In the genomic region with DNA sequence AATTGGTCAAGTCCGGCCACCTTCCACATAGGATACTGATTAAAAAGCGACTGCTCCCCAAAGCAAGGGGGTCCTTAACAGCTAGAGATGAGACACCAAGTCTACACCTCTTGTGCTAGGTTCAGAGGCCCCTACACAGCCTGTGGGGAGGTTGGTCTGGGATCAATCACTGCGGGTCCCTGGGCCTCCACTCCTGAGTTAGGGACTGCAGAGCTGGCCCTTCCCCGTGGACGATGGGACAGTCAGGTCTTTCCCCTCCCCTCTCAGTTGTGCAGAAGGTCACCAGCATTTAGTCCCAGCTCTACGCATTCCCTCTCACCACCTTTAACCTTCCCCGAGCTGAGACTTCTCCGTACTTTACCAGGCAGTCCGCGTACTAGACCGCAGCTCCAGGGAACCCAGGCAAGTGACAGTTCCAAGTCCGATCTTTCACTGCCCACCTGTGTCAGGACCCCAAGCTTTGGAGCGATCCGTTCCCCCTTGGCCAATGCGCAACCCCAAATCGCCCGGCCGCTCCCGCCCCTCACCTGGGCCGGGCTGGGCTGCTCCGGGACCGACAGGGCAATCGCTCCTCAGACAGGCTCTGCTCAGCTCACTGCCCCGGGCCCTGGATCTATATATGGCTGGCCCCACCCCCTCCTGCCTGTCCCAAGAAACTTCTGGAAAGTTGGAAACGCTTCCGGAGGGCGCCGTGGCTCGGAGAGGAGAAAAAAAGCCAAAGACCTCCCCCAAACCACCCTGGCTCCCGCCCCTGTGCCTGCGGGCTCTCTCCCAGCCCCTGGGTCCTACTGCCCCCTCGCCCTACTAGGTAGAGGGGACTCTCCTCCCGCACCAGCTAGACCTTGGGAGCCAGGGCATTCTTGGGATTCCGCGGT, we compare ENCODE assay signal across 8 mouse cellular contexts. TPM values are rescaled to one million over a fixed set of nuclear protein-coding genes. Genes with fewer than 3 reads are reported as not detected.
A peak's percentile ranks its signal among the peaks of the same experiment; 100 is the strongest.
DNase-seq lines count a peak whose midpoint lies in the region; ATAC-seq and TF ChIP-seq lines count a peak whose summit lies in the region.

TSS of gene Serpinh1 (minus strand) at position 714 of the 875 bp plus-strand sequence.

- ATAC-seq in embryonic facial prominence, embryonic 13.5 days (ENCODE audit: insufficient number of reproducible peaks, insufficient read depth, low FRiP score, low TSS enrichment, low read depth): peak; percentile 81
- peak; percentile 53; the same call in 1 of the 2 replicates for ATAC-seq in liver, embryonic 12.5 days
- ATAC-seq in neural tube, embryonic 13.5 days (ENCODE audit: low read depth): peak; percentile 58

- H3K36me3 ChIP-seq in embryonic facial prominence, embryonic 13.5 days: peaks cover 27% of the 10 kb centered on the region
- peaks cover 34% of the 10 kb centered on the region for H3K36me3 ChIP-seq in heart, embryonic 10.5 days
- peaks cover 14% of the 10 kb centered on the region for H3K36me3 ChIP-seq in liver, embryonic 12.5 days
- peaks cover 17% of the 10 kb centered on the region for H3K36me3 ChIP-seq in neural tube, embryonic 13.5 days

- peak within 1 kb of the TSS; percentile 92 for H3K4me2 ChIP-seq in embryonic facial prominence, embryonic 13.5 days
- peak within 1 kb of the TSS; percentile 56 for H3K4me2 ChIP-seq in liver, embryonic 12.5 days
- peak within 1 kb of the TSS; percentile 55 for H3K4me2 ChIP-seq in neural tube, embryonic 13.5 days

- under 1% methylated on average over 35 of the region's 35 CpGs for WGBS in embryonic facial prominence, embryonic 13.5 days
- whole genome bisulfite sequencing in heart, embryonic 10.5 days: under 1% methylated on average over 35 of the region's 35 CpGs
- 2% methylated on average over 35 of the region's 35 CpGs for WGBS in liver, embryonic 12.5 days (ENCODE audit: insufficient replicate concordance)
- 3% methylated on average over 35 of the region's 35 CpGs for WGBS in neural tube, embryonic 13.5 days

- peak within 1 kb of the TSS; percentile 50 for H3K4me3 ChIP-seq in left cerebral cortex, adult 2 months
- H3K4me3 ChIP-seq in embryonic facial prominence, embryonic 13.5 days: peak within 1 kb of the TSS; percentile 81
- H3K4me3 ChIP-seq in heart, embryonic 10.5 days: peak within 1 kb of the TSS; percentile 73
- peak within 1 kb of the TSS; percentile 52 for H3K4me3 ChIP-seq in liver, embryonic 12.5 days
- H3K4me3 ChIP-seq in neural tube, embryonic 13.5 days: peak within 1 kb of the TSS; percentile 44

- no peaks in the 10 kb centered on the region for H3K27me3 ChIP-seq in embryonic facial prominence, embryonic 13.5 days
- H3K27me3 ChIP-seq in heart, embryonic 10.5 days (ENCODE audit: insufficient read depth, poor library complexity, severe bottlenecking): no peaks in the 10 kb centered on the region
- H3K27me3 ChIP-seq in liver, embryonic 12.5 days (replicated peaks): peaks cover 45% of the 10 kb centered on the region
- H3K27me3 ChIP-seq in neural tube, embryonic 13.5 days: no peaks in the 10 kb centered on the region

- H3K27ac ChIP-seq in left cerebral cortex, adult 2 months: peak within 1 kb of the TSS; percentile 66
- H3K27ac ChIP-seq in embryonic facial prominence, embryonic 13.5 days: peak within 1 kb of the TSS; percentile 99
- H3K27ac ChIP-seq in heart, embryonic 10.5 days: peak within 1 kb of the TSS; percentile 95
- H3K27ac ChIP-seq in liver, embryonic 12.5 days: peak within 1 kb of the TSS; percentile 52
- peak within 1 kb of the TSS; percentile 92 for H3K27ac ChIP-seq in neural tube, embryonic 13.5 days (replicated peaks)

- H3K9ac ChIP-seq in embryonic facial prominence, embryonic 13.5 days: peak within 1 kb of the TSS; percentile 97
- H3K9ac ChIP-seq in liver, embryonic 12.5 days: peak within 1 kb of the TSS; percentile 61
- H3K9ac ChIP-seq in neural tube, embryonic 13.5 days: peak within 1 kb of the TSS; percentile 79

- no peak for TF ChIP-seq CTCF in left cerebral cortex, adult 2 months (IDR thresholded peaks at IDR 0.05)

- no peaks in the 10 kb centered on the region for H3K9me3 ChIP-seq in embryonic facial prominence, embryonic 13.5 days
- H3K9me3 ChIP-seq in heart, embryonic 10.5 days: no peaks in the 10 kb centered on the region
- H3K9me3 ChIP-seq in liver, embryonic 12.5 days (replicated peaks): no peaks in the 10 kb centered on the region
- no peaks in the 10 kb centered on the region for H3K9me3 ChIP-seq in neural tube, embryonic 13.5 days

- intact Hi-C loops in left cerebral cortex, adult 2 months (cut with DNase I): no loop called here

- peaks cover 80% of the 10 kb centered on the region for H3K4me1 ChIP-seq in embryonic facial prominence, embryonic 13.5 days
- H3K4me1 ChIP-seq in heart, embryonic 10.5 days: peaks cover 76% of the 10 kb centered on the region
- peaks cover 18% of the 10 kb centered on the region for H3K4me1 ChIP-seq in liver, embryonic 12.5 days
- peaks cover 81% of the 10 kb centered on the region for H3K4me1 ChIP-seq in neural tube, embryonic 13.5 days (replicated peaks)

- peak in 1 of 2 experiments; percentile 55 for DNase-seq in left cerebral cortex, adult 2 months (ENCODE audit: extremely low spot score in 1 of 2, low spot score in 2 of 2)
- DNase-seq in left cerebral cortex, adult 9 months (ENCODE audit: low spot score in 2 of 2): no peak
- DNase-seq in heart, embryonic 10.5 days (ENCODE audit: low spot score): peak; percentile 96
- DNase-seq in kidney, adult 9 months: peak; percentile 91
- peak; percentile 93 to 94 for DNase-seq in urinary bladder, postnatal 4 days (ENCODE audit: low spot score in 2 of 2)

RNA-seq across cellular contexts. Expression of gene Serpinh1, which starts in this region (rescaled TPM):
- total RNA-seq in left cerebral cortex, adult 2 months (2021): 10 to 100 TPM; 22.2 TPM
- polyA plus RNA-seq in embryonic facial prominence, embryonic 13.5 days (2015; fragmentation: Nextera tagmentation; extraction: Ambion mirVana): 1,619 and 1,744 TPM in 2 replicates
- 1,580 and 1,787 TPM in 2 replicates for polyA plus RNA-seq in heart, embryonic 10.5 days (2016; fragmentation: Nextera tagmentation; extraction: Ambion mirVana)
- polyA plus RNA-seq in liver, embryonic 12.5 days (2016; fragmentation: Nextera tagmentation; extraction: Ambion mirVana): 249 and 251 TPM in 2 replicates
- 462 and 484 TPM in 2 replicates for polyA plus RNA-seq in neural tube, embryonic 13.5 days (2015; fragmentation: Nextera tagmentation; extraction: Ambion mirVana)

Comparison
In these comparisons a context has a peak if more than half of its experiments do, and no peak if none do; other contexts are left out.
1. DNase-seq: peak in heart, embryonic 10.5 days (single experiment), kidney, adult 9 months (single experiment) and urinary bladder, postnatal 4 days (2 of 2); none in left cerebral cortex, adult 9 months (0 of 2).
2. Peak in every context shown above with its lines, with median percentiles within 50 percentile points of each other: H3K27ac ChIP-seq, H3K4me3 ChIP-seq, ATAC-seq, H3K4me2 ChIP-seq and H3K9ac ChIP-seq.